Mouse (Mus musculus): ENCODE measurements around the gene Tmcc1. TPM values are rescaled to one million over a fixed set of nuclear protein-coding genes. Genes with fewer than 3 reads are reported as not detected.
A peak's percentile ranks its signal among the peaks of the same experiment; 100 is the strongest.

Gene Tmcc1
- total RNA-seq, 2 experiments from 2014 or later = 9.7 to 11.4 TPM

- no peak for ATAC-seq (replicated peaks; ENCODE audit: poor library complexity)
Observed at GRCm38 (mm10) chr6:115973881-115974662, 219.2 kb downstream of the Tmcc1 start.

GRCm38 (mm10) chr6:115973139-115973875, 220.0 kb downstream of the Tmcc1 start:
- ATAC-seq (replicated peaks; ENCODE audit: poor library complexity) = peak; percentile 42

- ATAC-seq (replicated peaks; ENCODE audit: poor library complexity) = no peak
Observed at GRCm38 (mm10) chr6:115972083-115972764, 221.1 kb downstream of the Tmcc1 start.

GRCm38 (mm10) chr6:115971273-115972060, 221.8 kb downstream of the Tmcc1 start:
- ATAC-seq (replicated peaks; ENCODE audit: poor library complexity) = no peak

- ATAC-seq (replicated peaks; ENCODE audit: poor library complexity) = peak; percentile 49
Observed at GRCm38 (mm10) chr6:115969952-115970351, 223.3 kb downstream of the Tmcc1 start.

- no peak for ATAC-seq (replicated peaks; ENCODE audit: poor library complexity)
Observed at GRCm38 (mm10) chr6:115969103-115969502, 224.2 kb downstream of the Tmcc1 start.

- ATAC-seq (replicated peaks; ENCODE audit: poor library complexity) = peak; percentile 40
Observed at GRCm38 (mm10) chr6:115968700-115969099, 224.6 kb downstream of the Tmcc1 start.

Other genes starting within 250 kb of the Tmcc1 start
- gene H1foo, start 248.5 kb downstream of the Tmcc1 start, total RNA-seq (2015) = not detected in 2 replicates
- not detected in 2 replicates for gene H1foo, start 248.5 kb downstream of the Tmcc1 start, total RNA-seq (2017)
- 51.5 and 70.9 TPM in 2 replicates for gene Plxnd1, start 198.5 kb downstream of the Tmcc1 start, total RNA-seq (2015)
- 33.9 and 43.9 TPM in 2 replicates for gene Plxnd1, start 198.5 kb downstream of the Tmcc1 start, total RNA-seq (2017)
- 30.8 and 39.0 TPM in 2 replicates for gene Washc2, start 14.6 kb upstream of the Tmcc1 start, total RNA-seq (2015)
- 47.5 and 57.1 TPM in 2 replicates for gene Washc2, start 14.6 kb upstream of the Tmcc1 start, total RNA-seq (2017)
- 31.0 and 32.1 TPM in 2 replicates for gene Zfand4, start 70.7 kb upstream of the Tmcc1 start, total RNA-seq (2015)
- gene Zfand4, start 70.7 kb upstream of the Tmcc1 start, total RNA-seq (2017) = 25.1 and 29.3 TPM in 2 replicates
- 11.1 and 15.6 TPM in 2 replicates for gene March8, start 144.5 kb upstream of the Tmcc1 start, total RNA-seq (2015)
- gene March8, start 144.5 kb upstream of the Tmcc1 start, total RNA-seq (2017) = 18.1 and 29.2 TPM in 2 replicates